Mouse (Mus musculus) embryonic facial prominence, embryonic 12.5 days (tissue): ENCODE measurements around the gene Trp53i13. TPM values are rescaled to one million over a fixed set of nuclear protein-coding genes. Genes with fewer than 3 reads are reported as not detected.

Experiments
- ATAC-seq: fragments of 200-750 bp; cut with Nextera tagmentation; 2 replicates; pipeline ENCODE4 v1.8.0; 2017; ENCODE audit not compliant: insufficient number of reproducible peaks, insufficient read depth, low FRiP score, low TSS enrichment
- H3K27ac ChIP-seq: fragments of 300-500 bp; sonication (generic); 2 replicates; pipeline ENCODE4 v1.5.1; 2016; ENCODE audit warnings: mild to moderate bottlenecking
- H3K27me3 ChIP-seq: fragments of 300-500 bp; sonication (generic); 2 replicates; pipeline ENCODE4 v1.6.1; 2016; ENCODE audit warnings: mild to moderate bottlenecking, moderate library complexity
- H3K36me3 ChIP-seq: fragments of 300-500 bp; sonication (generic); 2 replicates; pipeline ENCODE4 v1.6.1; 2016; ENCODE audit warnings: mild to moderate bottlenecking
- H3K4me1 ChIP-seq: fragments of 300-500 bp; sonication (generic); 2 replicates; pipeline ENCODE4 v1.6.1; 2016
- H3K4me2 ChIP-seq: fragments of 300-500 bp; sonication (generic); replicated peaks from 2 replicates; pipeline ENCODE4 v1.6.1; 2016; ENCODE audit warnings: mild to moderate bottlenecking, moderate library complexity
- H3K4me3 ChIP-seq: fragments of 300-500 bp; sonication (generic); 2 replicates; pipeline ENCODE4 v1.5.1; 2016; ENCODE audit warnings: mild to moderate bottlenecking
- H3K9ac ChIP-seq: fragments of 300-500 bp; sonication (generic); 2 replicates; pipeline ENCODE4 v1.6.1; 2016; ENCODE audit warnings: mild to moderate bottlenecking, moderate library complexity
- H3K9me3 ChIP-seq: fragments of 300-500 bp; sonication (generic); 2 replicates; pipeline ENCODE4 v1.6.1; 2016; ENCODE audit warnings: mild to moderate bottlenecking, moderate library complexity
- WGBS: fragments of 180-500 bp; shearing (Covaris S2); methylation state at CpG from one replicate; pipeline ENCODE4 v1.1.7; 2016; 5-methylcytosine and 5-hydroxymethylcytosine counted together
- polyA plus RNA-seq: library from polyadenylated mRNA; unstranded; fragments of >200 nt; fragmentation: Nextera tagmentation; extraction: Ambion mirVana; gene quantifications from 2 replicates; pipeline ENCODE4 v1.2.1, GENCODE M21; 2016

The Trp53i13 gene
- polyA plus RNA-seq, 1 experiment from 2014 or later: 55.2 TPM

GRCm38 (mm10) chr11:77488771-77489581, 26.8 kb downstream of the Trp53i13 start:
- WGBS: 3% methylated on average over 53 of the region's 55 CpGs
- no peak for ATAC-seq
- H3K4me3 ChIP-seq: peak overlapping the region; percentile 69
- H3K9ac ChIP-seq: peak overlapping the region; percentile 85
- peaks cover 57% of the 10 kb centered on the region for H3K4me1 ChIP-seq
- peak overlapping the region; percentile 78 for H3K4me2 ChIP-seq
- H3K9me3 ChIP-seq: no peaks in the 10 kb centered on the region
- no peaks in the 10 kb centered on the region for H3K36me3 ChIP-seq
- H3K27ac ChIP-seq: 0 out of 2 replicates have a peak overlapping the region, but pooled peaks have one; percentile 24
- no peaks in the 10 kb centered on the region for H3K27me3 ChIP-seq

DNA sequence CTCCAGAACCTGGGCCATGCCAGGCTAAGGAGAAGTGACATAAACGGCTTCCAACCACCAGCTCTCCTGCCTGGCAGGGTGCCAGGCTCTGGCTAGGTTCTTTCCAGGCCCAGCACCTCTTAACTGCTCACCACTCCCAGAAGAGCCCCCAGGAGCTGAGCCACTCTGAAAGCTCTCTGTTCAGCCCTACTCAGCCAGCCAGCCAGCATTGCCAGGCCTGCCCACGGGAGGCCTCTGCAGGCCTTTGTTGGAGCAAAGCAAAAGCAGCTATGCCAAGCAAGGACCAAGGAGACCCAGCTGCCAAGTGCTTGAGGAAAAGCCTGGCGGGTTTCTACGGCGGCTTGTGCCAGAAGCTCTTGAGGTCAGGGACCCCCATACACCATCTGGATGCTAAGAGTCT, 29.0 kb downstream of the Trp53i13 start:
- Histone ChIP-seq H3K36me3 (no peaks in the 10 kb centered on the region), H3K4me2 (no peak overlapping the region), H3K9ac (no peak overlapping the region), H3K4me1 (peaks cover 50% of the 10 kb centered on the region), H3K27ac (no peak overlapping the region), H3K4me3 (no peak overlapping the region), H3K9me3 (no peaks in the 10 kb centered on the region), H3K27me3 (no peaks in the 10 kb centered on the region)
- WGBS: 83% methylated on average over 5 of the region's 5 CpGs
- ATAC-seq: no peak

- no peak for ATAC-seq
- Histone ChIP-seq H3K4me3 (no peak overlapping the region), H3K4me1 (peaks cover 40% of the 10 kb centered on the region), H3K9ac (no peak overlapping the region), H3K27me3 (no peaks in the 10 kb centered on the region), H3K36me3 (no peaks in the 10 kb centered on the region), H3K9me3 (no peaks in the 10 kb centered on the region), H3K4me2 (no peak overlapping the region), H3K27ac (peak overlapping the region; percentile 51)
- 48% methylated on average over 6 of the region's 6 CpGs for WGBS
Observed at GRCm38 (mm10) chr11:77485229-77485628, 30.6 kb downstream of the Trp53i13 start.

GRCm38 (mm10) chr11:77483510-77484255, 32.1 kb downstream of the Trp53i13 start:
- no peak overlapping the region for H3K4me3 ChIP-seq
- no peak overlapping the region for H3K4me2 ChIP-seq
- WGBS: 74% methylated on average over 11 of the region's 11 CpGs
- no peak overlapping the region for H3K9ac ChIP-seq
- H3K27ac ChIP-seq: no peak overlapping the region
- H3K36me3 ChIP-seq: no peaks in the 10 kb centered on the region
- H3K4me1 ChIP-seq: peaks cover 35% of the 10 kb centered on the region
- H3K27me3 ChIP-seq: no peaks in the 10 kb centered on the region
- no peaks in the 10 kb centered on the region for H3K9me3 ChIP-seq
- ATAC-seq: no peak

DNA sequence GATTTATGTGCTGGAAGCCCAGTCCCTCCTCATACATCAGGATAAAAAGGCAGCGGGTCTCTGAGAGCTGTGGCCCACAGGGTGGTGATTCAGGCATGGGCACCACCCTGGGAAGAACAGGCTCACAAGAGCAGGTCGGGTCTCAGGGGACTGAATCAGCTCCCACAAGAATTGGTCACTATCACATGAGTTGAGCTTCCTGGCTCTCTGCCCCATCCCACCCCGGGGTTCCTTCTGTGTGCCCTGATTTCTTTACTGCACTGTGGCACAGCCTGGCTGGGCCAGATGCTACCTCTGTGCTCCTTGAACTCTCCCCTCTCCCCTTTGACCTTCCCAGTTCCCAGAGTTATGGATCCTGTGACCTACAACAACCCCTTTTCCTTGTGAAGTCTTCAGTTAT, 32.7 kb downstream of the Trp53i13 start:
- H3K4me2 ChIP-seq: no peak overlapping the region
- H3K27ac ChIP-seq: no peak overlapping the region
- peaks cover 29% of the 10 kb centered on the region for H3K4me1 ChIP-seq
- H3K9me3 ChIP-seq: no peaks in the 10 kb centered on the region
- H3K9ac ChIP-seq: no peak overlapping the region
- no peak overlapping the region for H3K4me3 ChIP-seq
- WGBS: 73% methylated on average over 3 of the region's 3 CpGs
- ATAC-seq: no peak
- H3K36me3 ChIP-seq: no peaks in the 10 kb centered on the region
- H3K27me3 ChIP-seq: no peaks in the 10 kb centered on the region

GRCm38 (mm10) chr11:77476895-77477294, 38.9 kb downstream of the Trp53i13 start:
- Histone ChIP-seq H3K4me2 (no peak overlapping the region), H3K27me3 (no peaks in the 10 kb centered on the region), H3K9ac (no peak overlapping the region), H3K4me1 (no peaks in the 10 kb centered on the region), H3K27ac (no peak overlapping the region), H3K9me3 (no peaks in the 10 kb centered on the region), H3K4me3 (no peak overlapping the region), H3K36me3 (peaks cover 31% of the 10 kb centered on the region)
- WGBS: 93% methylated on average over 6 of the region's 6 CpGs
- ATAC-seq: no peak

- Histone ChIP-seq H3K4me2 (no peak overlapping the region), H3K9ac (no peak overlapping the region), H3K4me1 (no peaks in the 10 kb centered on the region), H3K27me3 (no peaks in the 10 kb centered on the region), H3K9me3 (no peaks in the 10 kb centered on the region), H3K4me3 (no peak overlapping the region), H3K27ac (no peak overlapping the region), H3K36me3 (peaks cover 37% of the 10 kb centered on the region)
- WGBS: 96% methylated on average over 14 of the region's 14 CpGs
- no peak for ATAC-seq
Observed at GRCm38 (mm10) chr11:77476216-77476615, 39.6 kb downstream of the Trp53i13 start.

DNA sequence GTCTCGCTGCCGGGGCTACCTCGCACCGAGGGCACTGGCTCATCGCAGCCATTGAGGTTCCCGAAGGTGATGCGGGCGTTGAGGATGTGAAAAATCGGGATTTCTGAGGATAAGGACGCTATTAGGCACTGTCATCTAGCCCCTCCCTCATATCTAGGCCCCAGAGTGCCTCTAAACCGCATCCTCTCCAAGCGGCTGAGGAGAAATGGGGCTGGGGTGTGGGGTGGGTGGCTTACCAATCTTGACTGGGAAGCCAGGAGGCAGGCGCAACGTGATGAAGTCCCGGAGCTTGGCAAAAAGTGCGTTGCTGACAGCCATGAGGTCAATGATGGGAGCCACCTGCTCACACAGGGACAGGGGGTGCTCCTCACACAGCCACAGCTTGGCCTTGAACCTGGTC, 43.0 kb downstream of the Trp53i13 start:
- Histone ChIP-seq H3K27me3 (peaks cover 18% of the 10 kb centered on the region), H3K4me2 (no peak overlapping the region), H3K27ac (no peak overlapping the region), H3K4me3 (no peak overlapping the region), H3K9me3 (no peaks in the 10 kb centered on the region), H3K4me1 (no peaks in the 10 kb centered on the region; the same call in 1 of the 2 replicates), H3K36me3 (peaks cover 49% of the 10 kb centered on the region), H3K9ac (no peak overlapping the region)
- 89% methylated on average over 16 of the region's 16 CpGs for WGBS
- no peak for ATAC-seq

DNA sequence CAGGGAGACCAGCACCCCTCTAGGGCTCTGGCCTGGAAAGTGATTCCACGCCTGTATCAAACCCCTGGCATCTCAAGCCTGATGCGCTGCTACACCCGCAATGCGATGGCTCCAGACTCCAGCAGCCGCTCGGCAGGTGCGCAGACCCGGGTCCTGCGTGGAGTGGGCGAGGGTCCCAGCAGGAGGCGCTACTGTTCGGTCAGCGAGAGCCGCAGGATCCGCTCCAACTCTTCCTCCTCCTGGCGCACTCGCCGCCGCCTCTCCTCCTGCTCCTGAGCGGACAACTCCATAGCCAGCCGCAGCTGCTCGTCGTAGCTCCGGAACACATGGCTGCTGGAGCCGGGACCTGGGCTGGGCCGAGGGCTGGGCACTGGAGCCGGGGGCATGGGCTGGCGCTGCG, 44.4 kb downstream of the Trp53i13 start:
- ATAC-seq: no peak
- H3K27ac ChIP-seq: no peak overlapping the region
- H3K36me3 ChIP-seq: peaks cover 49% of the 10 kb centered on the region
- H3K4me2 ChIP-seq: no peak overlapping the region
- peaks cover 32% of the 10 kb centered on the region for H3K27me3 ChIP-seq
- H3K4me3 ChIP-seq: no peak overlapping the region
- no peak overlapping the region for H3K9ac ChIP-seq
- no peaks in the 10 kb centered on the region for H3K9me3 ChIP-seq
- H3K4me1 ChIP-seq: peaks cover 5% of the 10 kb centered on the region
- 79% methylated on average over 29 of the region's 29 CpGs for WGBS

GRCm38 (mm10) chr11:77468397-77468796, 47.4 kb downstream of the Trp53i13 start:
- peaks cover 32% of the 10 kb centered on the region for H3K36me3 ChIP-seq
- peaks cover 5% of the 10 kb centered on the region for H3K4me1 ChIP-seq
- H3K27me3 ChIP-seq: peaks cover 61% of the 10 kb centered on the region
- no peak overlapping the region for H3K27ac ChIP-seq
- 84% methylated on average over 9 of the region's 9 CpGs for WGBS
- no peak overlapping the region for H3K9ac ChIP-seq
- H3K9me3 ChIP-seq: no peaks in the 10 kb centered on the region
- no peak overlapping the region for H3K4me3 ChIP-seq
- H3K4me2 ChIP-seq: no peak overlapping the region
- no peak for ATAC-seq

- H3K9ac ChIP-seq: no peak overlapping the region
- peaks cover 67% of the 10 kb centered on the region for H3K27me3 ChIP-seq
- no peak overlapping the region for H3K27ac ChIP-seq
- peaks cover 5% of the 10 kb centered on the region for H3K4me1 ChIP-seq
- 8% methylated on average over 20 of the region's 20 CpGs for WGBS
- H3K9me3 ChIP-seq: no peaks in the 10 kb centered on the region
- no peak for ATAC-seq
- H3K4me3 ChIP-seq: no peak overlapping the region
- H3K36me3 ChIP-seq: peaks cover 27% of the 10 kb centered on the region
- H3K4me2 ChIP-seq: peak overlapping the region; percentile 27
Observed at GRCm38 (mm10) chr11:77467784-77468183, 48.0 kb downstream of the Trp53i13 start.

DNA sequence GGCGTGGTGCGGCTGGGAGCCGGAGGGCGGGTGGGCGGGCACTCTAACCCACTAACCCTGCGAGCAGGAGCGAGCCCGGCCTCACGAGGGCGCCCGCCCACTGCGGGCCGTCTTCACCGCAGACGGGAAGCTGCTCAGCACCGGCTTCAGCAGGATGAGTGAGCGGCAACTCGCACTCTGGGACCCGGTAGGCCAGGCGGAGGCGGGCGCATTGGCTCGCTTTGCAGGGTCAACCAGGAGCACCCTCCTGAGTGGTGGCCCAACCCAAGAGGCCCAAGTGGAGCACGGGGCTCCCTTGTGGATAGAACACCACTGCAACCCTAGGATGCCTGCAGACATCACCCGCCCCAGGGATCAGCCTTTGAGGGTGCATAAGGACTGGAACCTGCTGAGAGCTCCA, 48.6 kb downstream of the Trp53i13 start:
- no peak overlapping the region for H3K9ac ChIP-seq
- WGBS: 4% methylated on average over 25 of the region's 25 CpGs
- peak overlapping the region; percentile 21; the same call in 1 of the 2 replicates for H3K4me2 ChIP-seq
- peaks cover 73% of the 10 kb centered on the region for H3K27me3 ChIP-seq
- no peaks in the 10 kb centered on the region for H3K9me3 ChIP-seq
- H3K4me1 ChIP-seq: peaks cover 5% of the 10 kb centered on the region
- H3K4me3 ChIP-seq: 0 out of 2 replicates have a peak overlapping the region, but pooled peaks have one; percentile 9
- H3K27ac ChIP-seq: no peak overlapping the region
- peaks cover 21% of the 10 kb centered on the region for H3K36me3 ChIP-seq
- no peak for ATAC-seq
